Mouse (Mus musculus) left cerebral cortex, postnatal 36 days (tissue): ENCODE measurements around the gene Ggt5. TPM values are rescaled to one million over a fixed set of nuclear protein-coding genes. Genes with fewer than 3 reads are reported as not detected.
A peak's percentile ranks its signal among the peaks of the same experiment; 100 is the strongest.

ENCODE experiments used
- DNase-seq, 2 experiments: peaks; one replicate each; pipeline ENCODE4 v3.0.0; 2021 to 2022; ENCODE audit warnings: low spot score in 2 of 2, mixed read lengths in 1 of 2
- intact Hi-C: fragments of 180-260 bp; cut with DNase I; formaldehyde crosslinking; loops from one replicate; pipeline ENCODE4 v1.15.1; 2025
- total RNA-seq, 2 experiments: library from RNA; stranded (reverse); gene quantifications; 2 replicates each; pipeline ENCODE4 v1.2.3; 2021

Gene Ggt5
- total RNA-seq, 2 experiments from 2014 or later, result 1.6 to 2.9 TPM

DNA sequence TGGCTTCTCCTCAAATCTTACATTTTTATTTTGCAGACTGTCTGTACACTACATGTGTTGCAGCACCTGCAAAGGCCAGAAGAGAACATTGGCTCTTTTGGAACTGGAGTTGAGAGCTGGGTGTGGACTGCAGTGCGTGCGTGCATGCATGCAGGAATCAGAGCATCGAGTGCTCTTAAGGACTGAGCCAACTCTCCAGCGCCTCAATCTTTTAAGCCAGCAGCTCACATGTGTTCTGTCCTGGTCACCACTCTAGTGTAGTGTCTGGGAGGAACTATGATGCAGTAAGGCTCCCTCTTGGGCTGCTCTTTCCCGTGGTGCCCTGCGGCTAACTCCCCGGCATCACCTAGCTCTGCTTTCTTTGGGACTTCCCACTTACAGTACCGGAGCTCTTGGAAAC lies 56.5 kb downstream of the Ggt5 start:
- no peak for DNase-seq
- intact Hi-C loops, result no loop called here

DNA sequence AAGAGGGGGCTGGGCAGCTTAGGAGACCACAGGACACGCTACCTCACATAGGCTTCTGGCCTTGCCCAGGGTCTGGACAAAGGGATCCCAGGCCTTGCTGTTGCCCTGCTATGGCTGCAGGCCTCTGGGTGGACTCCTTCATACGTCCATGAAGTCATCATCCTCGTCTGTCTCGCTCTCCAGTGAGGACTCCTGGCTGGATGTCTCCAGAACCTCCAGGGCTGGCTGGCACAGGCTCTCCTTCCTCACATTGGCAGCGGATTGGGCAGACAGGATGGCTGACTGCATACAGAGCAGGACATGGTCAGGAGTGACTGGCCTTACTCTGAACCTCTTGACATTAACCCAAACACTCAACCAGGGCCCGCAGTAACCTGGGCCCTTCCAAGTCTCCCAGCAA lies 57.3 kb downstream of the Ggt5 start:
- intact Hi-C loops, result no loop called here
- no peak for DNase-seq

DNA sequence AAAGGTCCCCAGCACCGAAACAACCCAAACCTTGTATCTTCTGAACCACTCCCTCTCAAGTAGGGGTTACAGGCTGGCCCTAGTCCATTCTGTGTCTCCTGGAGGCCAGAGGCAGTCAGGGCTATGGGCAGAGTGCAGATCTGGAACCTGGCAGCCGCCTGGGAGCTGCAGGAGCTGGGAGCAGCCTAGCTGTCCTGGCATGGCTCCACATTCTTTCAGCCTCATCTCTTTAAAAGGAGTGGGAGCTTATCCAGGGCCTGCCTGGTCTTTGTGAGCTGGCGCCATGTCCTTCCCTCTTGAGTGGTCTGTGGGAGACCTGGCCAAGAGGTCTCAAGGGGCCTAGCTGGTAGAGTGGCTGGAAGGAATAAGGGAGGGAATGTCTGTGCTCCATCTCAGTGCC lies 58.2 kb downstream of the Ggt5 start:
- intact Hi-C loops, result no loop called here
- DNase-seq, result peak in 1 of 2 experiments; percentile 46

DNA sequence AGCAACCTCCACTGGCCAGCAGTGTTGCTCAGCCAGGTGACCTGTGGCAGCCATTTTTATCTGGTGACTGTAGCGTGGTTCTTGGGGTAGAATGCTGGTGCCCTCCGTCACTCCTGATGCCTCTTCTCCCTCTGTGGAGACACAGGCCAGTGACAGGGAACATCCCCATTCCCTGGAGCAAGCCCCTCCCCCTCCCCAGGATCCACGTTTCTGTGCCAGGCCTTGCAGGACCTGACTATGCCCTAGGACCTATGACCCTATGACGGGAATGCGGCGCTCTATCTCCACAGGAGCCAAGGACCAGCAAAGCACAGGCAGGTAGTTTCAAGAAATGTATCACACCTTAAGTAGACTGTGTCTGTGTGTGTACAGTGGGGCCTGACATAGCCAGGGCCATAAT lies 59.0 kb downstream of the Ggt5 start:
- DNase-seq, result no peak
- intact Hi-C loops, result no loop called here

DNA sequence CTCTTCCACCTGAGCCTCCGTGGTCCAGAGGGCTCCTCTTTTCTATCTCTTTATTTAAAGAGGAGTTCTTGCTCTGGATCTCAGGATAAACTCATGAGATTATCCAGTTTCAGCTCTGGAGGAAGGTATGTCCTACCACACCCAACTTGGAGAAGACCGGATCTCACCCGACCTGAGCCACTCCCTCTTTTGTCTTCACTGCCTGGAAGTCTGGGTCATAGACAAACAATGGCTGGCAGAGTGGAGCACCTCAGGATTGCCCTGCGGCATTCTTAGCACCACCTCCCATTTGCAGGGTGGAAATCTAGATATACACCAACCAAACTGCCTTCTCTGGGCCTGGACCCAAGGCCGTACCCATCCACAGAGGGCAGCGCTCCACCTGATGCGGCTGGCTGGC lies 59.9 kb downstream of the Ggt5 start:
- intact Hi-C loops, result no loop called here
- DNase-seq, result no peak

DNA sequence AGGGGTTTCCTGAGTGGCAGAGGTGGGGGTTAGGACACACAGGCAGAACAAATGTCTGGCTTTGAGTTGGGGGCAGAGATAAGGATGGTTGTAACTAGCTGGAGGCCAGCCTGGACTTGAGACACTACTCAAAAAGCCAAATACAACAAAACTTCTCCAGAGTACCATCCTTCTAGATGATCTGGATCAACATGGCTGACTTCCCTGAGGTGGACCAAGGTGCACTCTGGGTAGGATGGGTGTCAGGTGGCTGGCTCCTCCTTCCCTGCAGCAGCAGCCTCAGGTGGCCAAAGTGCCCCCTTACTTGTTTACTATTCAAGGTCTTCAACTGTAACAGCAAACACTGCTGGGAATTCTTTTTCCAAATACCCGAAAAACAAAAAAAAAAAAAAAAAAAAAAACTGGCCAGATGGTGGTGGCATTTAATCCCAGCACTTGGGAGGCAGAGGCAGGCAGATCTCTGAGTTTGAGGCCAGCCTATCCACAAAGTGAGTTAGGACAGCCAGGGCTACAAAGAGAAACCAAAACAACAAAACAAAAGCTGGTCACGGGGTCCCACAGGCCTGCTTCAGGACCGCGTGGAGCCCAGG lies 60.4 kb downstream of the Ggt5 start:
- no peak for DNase-seq
- intact Hi-C loops, result no loop called here

DNA sequence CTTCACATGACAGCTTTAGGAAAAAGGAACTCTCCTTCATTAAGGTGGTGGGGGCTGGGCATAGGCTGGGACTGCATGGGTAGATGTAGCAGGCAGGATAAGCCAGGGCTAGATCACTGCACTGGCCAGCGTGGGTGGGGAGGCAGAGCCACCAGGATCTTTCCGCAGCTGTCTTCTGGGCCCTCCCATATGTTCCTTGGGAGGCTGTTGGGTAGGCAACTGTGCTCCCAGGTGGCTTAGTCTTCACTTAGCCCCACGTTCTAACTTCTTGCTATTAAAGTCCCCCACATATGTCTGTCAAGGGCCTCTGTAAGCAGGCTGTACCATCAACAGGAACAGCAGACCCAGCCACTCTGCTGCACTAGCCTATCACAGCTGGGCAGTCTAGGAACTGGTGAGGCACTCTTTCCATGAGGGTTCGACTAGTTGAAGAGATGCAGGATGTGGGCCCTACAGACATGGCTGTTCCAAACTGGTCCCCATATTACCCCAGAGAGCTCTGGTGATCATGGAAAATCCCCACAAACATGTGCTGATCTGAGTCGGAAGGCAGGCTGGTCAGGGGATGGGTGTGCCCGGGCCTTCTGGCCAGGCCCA lies 61.3 kb downstream of the Ggt5 start:
- no peak for DNase-seq
- intact Hi-C loops, result no loop called here

DNA sequence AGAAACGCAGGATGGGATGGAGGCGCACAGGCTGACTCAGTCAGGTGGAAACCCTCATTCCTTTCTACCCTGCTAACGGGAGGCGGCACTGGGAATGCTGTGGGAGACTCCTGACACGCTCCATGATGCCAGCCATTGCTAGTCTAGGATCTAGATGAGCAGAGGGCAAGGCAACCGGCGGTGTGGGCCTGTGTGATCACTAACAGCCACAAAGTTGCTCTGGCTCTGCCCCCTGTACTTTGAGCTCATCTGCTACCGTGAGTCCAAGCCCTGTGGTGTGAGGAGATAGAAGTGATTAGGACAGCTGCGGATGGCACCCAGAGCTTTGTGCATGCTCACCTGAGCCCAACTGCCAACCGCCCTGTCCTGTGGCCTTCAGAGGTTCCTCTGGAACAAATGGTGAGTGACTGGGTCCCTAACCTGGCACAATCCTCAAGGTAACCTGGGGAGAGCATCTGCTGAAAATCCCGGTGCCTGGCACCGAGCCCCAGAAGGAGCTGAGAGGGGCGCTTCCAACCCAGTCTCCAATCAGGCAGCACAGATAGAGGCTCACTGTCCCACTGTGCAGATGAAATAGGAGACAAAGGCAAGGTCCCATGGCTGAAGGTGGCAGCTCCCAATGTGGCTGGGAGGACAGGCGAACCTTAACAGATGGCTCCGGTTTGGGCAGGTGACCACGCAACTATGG lies 62.4 kb downstream of the Ggt5 start:
- no peak for DNase-seq
- intact Hi-C loops, result no loop called here

DNA sequence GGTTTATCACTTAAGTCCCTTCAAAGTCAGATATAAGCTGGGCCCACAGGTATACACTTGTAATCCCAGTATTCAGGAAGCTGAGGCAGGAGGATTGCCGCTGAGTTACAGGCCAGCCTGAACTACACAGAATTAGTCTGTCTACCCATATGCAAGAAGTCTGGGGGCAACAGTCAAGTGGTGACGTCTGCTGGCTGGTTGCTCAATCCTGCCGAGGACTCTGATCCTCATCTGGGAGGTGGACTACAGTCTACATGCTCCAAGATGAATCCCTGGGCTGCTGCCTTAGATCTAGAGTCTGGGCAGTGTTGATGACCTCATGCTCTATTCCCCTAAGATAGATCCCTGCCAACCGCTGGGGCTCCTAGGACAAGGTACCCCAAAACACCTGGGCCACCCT lies 64.9 kb downstream of the Ggt5 start:
- intact Hi-C loops, result no loop called here
- DNase-seq, result no peak

DNA sequence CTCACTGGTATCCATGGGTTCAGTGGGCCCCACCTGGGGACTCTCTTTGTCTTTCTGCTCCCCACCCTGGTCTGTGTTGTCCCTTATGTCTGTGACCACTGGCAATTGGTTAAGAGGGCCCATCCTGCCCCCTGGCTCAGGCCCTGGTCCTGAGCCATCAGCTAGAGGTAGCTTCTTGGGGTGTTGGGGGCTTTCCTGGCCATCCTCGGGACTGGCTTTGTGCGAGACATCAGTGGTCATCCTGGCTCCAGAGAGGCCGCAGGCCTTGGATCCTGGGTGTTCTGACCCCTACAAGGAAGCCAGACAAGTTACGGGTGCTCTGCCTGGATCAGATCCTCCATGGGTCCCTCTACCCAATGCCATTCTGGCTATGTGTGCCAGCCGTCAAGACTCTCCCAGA lies 68.0 kb downstream of the Ggt5 start:
- no peak for DNase-seq
- intact Hi-C loops, result no loop called here

DNA sequence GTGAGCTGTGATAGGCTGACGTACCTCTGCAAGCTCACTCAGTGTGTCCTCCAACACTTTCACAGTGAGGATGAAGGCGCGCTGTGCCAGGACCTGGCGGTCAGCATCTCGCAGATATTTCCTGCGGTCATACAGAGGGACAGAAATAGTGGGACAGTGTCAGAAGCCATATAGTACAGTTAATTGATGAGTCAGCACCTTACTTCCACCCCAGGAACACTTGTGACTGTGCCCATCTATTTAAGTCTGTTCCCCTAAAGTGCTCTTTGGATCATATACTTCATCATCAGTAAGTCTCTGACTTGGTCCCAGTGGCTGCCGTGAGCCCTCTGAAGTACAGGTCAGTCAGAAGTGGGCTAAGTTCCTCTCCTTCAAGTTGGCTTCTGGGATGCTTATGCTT lies 68.6 kb downstream of the Ggt5 start:
- DNase-seq, result no peak
- intact Hi-C loops, result no loop called here

DNA sequence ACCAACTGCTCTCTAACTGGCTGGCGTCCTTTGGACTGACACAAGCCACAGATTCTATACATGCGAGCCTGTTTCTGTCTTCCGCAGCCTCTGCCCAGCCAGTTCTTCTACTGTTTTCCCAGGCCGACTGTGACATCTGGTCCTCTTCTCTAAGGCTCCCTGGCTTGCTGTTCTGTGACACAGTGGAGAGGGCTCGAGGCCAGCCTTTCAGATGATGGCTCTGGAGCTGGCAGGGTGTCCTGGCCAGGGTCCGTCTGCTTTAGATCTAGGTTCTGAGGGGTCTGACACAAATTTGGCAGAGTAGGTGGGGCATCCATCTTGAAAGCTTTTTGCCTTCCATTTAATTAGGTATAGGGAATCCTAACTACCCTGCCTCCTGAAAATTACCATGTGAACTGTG lies 72.2 kb downstream of the Ggt5 start:
- intact Hi-C loops, result no loop called here
- no peak for DNase-seq

DNA sequence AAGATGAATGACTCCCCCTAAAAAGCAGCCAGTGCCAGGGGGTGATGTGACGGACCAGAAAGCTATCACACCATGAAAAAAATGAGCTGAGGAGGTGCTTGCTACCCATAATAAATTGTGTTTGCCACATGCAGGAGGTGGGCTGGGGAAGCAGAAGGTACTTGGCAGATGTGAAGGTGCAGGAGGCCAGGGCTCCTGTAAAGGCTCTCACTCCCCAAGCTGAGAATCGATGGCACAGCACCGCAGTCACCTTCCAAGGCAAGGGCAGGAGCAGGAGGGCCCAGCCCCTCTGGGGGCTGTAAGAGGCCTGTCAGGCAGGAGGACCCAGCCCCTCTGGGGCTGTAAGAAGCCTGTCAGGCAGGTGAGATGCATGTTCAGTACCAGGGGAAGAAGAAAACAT lies 72.7 kb downstream of the Ggt5 start:
- intact Hi-C loops, result no loop called here
- DNase-seq, result no peak

DNA sequence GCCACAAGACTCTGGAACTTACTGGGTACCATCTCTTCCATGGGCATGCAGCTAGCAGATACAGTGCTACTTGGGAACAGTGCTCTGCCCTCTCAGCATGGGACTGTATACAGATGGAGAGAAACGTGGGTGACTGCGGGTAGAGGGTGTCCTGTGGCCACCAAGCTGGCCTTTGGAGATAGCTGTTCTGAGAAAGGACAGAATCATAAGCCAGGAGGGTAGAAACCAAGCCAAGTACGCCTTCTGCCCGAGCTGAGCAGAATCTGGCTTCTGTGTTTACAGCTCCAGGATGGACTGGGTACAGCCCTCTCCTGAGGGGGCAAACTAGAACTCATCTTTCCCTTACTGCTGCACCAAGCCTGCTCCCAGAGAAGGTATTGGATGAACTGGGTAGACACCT lies 73.4 kb downstream of the Ggt5 start:
- DNase-seq, result no peak
- intact Hi-C loops, result no loop called here

DNA sequence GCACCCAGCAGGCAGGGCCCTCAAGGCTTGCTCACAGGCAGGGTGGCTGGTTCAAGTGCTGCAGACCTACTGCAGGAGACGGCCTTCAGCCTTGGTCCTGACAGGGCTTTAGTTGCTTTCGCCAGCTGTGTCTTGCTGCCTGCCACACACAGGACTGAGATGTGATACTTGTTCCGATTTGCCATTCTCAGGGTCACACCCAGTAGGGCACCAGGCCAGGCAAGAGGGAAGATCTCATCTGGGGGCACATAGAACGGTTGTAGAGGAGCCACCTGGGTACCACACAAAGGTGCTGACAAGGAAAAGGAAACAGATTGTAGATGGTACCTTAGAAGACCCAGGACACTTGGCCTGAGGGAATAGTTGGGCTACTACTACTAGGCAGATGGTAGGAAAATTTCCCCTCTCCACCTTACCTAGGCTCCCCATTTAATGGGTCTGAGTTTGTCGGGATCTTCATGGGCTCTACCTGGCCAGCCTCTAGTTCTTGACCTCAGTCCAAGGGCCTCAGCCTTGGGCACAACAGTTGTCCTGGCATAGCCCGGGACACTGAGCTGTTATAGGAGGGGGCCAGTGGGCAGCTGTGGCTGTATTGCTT lies 75.6 kb downstream of the Ggt5 start:
- no peak for DNase-seq
- intact Hi-C loops, result no loop called here

DNA sequence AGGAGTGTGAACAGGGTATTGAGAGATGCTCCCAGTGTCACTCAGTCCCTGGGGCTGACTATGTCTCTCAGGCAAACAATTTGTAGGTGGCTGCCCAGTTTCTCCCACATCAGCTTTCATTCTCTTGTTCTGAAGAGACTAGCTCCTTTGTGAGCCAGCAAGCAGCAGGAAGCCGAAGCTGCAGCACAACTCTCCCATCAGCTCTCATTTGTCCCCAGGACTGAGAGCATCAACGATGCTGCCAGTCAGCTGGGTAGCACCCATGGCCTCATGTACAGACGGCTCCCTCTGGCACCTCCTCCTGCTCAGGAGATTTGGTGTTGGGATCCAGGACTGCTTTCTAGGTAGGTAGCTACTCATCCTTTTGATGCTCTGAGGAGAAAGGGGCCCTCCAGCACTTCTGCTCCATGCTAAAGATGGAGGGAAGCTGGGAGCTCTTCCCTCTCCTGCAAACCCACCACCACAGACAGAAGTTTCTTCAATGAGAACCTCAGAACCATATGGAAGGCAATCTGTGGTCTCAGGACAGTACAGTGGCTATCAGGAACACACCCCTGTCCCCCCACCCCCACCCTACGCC lies 77.4 kb downstream of the Ggt5 start:
- intact Hi-C loops, result loop anchor here (1.0 to 2.0 kb wide), 2 partner anchors 14 to 38 kb away; no protein-coding TSS in a partner anchor

More for the DNA sequence above, 77.4 kb downstream of the Ggt5 start:
- DNase-seq, result peak in 1 of 2 experiments; percentile 49

Other genes with a start within 250 kb of the Ggt5 start
- under 1 TPM; 0.22 to 0.39 TPM for gene Upb1, start 188.2 kb upstream of the Ggt5 start, total RNA-seq
- 10 to 100 TPM; 65.9 to 68.9 TPM for gene Snrpd3, start 71.8 kb upstream of the Ggt5 start, total RNA-seq
- 10 to 100 TPM; 15.4 to 21.5 TPM for gene Gucd1, start 71.4 kb upstream of the Ggt5 start, total RNA-seq
- gene Lrrc75b, start 29.0 kb upstream of the Ggt5 start, total RNA-seq, result 10 to 100 TPM in 1 of 2 experiments, 1 to 10 TPM in 1; 9.8 to 10.1 TPM
- 1 to 10 TPM; 2.5 to 4.1 TPM for gene Ggt1, start 27.7 kb upstream of the Ggt5 start, total RNA-seq
- gene Susd2, start 54.7 kb downstream of the Ggt5 start, total RNA-seq, result 1 to 10 TPM; 7.8 to 8.3 TPM
- gene Cabin1, start 175.0 kb downstream of the Ggt5 start, total RNA-seq, result 10 to 100 TPM; 66.4 to 85.5 TPM
- gene Ddt, start 184.1 kb downstream of the Ggt5 start, total RNA-seq, result 10 to 100 TPM; 43.5 to 50.0 TPM
- not detected for gene Gm20441, start 191.6 kb downstream of the Ggt5 start, total RNA-seq
- 1 to 10 TPM in 1 of 2 experiments, under 1 TPM in 1; 0.91 to 2.0 TPM for gene Gstt3, start 192.1 kb downstream of the Ggt5 start, total RNA-seq
- gene Gstt1, start 209.2 kb downstream of the Ggt5 start, total RNA-seq, result 10 to 100 TPM in 1 of 2 experiments, 1 to 10 TPM in 1; 6.2 to 11.4 TPM
- not detected for gene Gstt4, start 233.2 kb downstream of the Ggt5 start, total RNA-seq
- gene Gstt2, start 248.1 kb downstream of the Ggt5 start, total RNA-seq, result 1 to 10 TPM; 4.8 to 5.0 TPM